Mouse (Mus musculus): ENCODE measurements around the gene Cacna1f.

The Cacna1f gene

DNA sequence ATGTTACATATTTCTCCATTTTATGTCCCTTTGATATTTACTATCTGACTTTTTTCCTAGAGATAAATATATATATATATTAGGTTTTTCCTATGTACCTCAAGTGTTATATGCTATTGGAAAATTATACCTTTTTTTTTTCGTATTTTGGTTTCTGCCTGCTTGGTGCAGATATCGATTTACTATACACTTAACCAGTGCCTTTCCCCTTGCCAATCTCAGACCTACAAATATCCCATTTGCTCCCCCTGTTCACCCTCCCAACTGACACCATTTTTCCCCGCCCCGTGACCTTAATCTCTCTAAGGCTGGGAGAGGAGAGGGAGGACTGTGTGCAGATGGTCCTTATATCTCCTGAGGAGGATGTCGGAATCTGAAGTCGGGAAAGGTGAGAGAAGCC is at the start of gene Cacna1f:
Cacna1f (plus strand) TSS at position 301 of the 400 bp plus-strand sequence.
- in situ Hi-C loops (cut with MboI, MseI) = no loop called here

- in situ Hi-C loops (cut with MboI, MseI) = no loop called here
Measured at GRCm38 (mm10) chrX:7563076-7563475, 43.8 kb upstream of the Cacna1f start.

- in situ Hi-C loops (cut with MboI, MseI) = no loop called here
Measured at GRCm38 (mm10) chrX:7566352-7566751, 40.5 kb upstream of the Cacna1f start.

- in situ Hi-C loops (cut with MboI, MseI) = no loop called here
Measured at GRCm38 (mm10) chrX:7567491-7567890, 39.4 kb upstream of the Cacna1f start.

GRCm38 (mm10) chrX:7570481-7571175 is 36.3 kb upstream of the Cacna1f start:
- in situ Hi-C loops (cut with MboI, MseI) = no loop called here

DNA sequence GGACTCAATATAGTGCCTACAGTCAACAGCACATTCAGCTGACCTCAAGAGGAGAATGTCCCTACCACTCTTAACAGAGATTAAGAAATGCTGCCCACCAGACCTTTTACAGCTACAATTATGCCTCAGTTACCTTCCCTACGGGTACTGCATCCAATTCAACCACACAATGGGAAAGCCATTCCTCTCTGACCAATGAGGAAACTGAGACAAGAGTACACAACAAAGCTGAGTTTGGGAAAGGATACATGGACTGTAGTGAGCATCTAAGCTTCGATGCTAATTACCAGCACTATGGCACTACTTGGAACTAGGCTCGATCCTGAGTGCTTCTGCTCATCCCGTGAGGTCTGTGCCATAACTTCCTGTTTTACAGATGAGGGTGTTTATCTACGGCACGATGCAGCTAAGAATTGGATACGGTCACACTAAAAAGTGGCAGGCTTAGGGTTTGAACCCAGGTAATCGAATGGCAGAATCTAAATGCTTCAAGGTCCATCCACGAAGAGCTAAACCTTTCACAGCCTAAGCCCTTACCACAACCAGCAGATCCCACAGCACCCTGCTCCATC is 35.2 kb upstream of the Cacna1f start:
- in situ Hi-C loops (cut with MboI, MseI) = no loop called here

GRCm38 (mm10) chrX:7572466-7572865 is 34.4 kb upstream of the Cacna1f start:
- in situ Hi-C loops (cut with MboI, MseI) = no loop called here

DNA sequence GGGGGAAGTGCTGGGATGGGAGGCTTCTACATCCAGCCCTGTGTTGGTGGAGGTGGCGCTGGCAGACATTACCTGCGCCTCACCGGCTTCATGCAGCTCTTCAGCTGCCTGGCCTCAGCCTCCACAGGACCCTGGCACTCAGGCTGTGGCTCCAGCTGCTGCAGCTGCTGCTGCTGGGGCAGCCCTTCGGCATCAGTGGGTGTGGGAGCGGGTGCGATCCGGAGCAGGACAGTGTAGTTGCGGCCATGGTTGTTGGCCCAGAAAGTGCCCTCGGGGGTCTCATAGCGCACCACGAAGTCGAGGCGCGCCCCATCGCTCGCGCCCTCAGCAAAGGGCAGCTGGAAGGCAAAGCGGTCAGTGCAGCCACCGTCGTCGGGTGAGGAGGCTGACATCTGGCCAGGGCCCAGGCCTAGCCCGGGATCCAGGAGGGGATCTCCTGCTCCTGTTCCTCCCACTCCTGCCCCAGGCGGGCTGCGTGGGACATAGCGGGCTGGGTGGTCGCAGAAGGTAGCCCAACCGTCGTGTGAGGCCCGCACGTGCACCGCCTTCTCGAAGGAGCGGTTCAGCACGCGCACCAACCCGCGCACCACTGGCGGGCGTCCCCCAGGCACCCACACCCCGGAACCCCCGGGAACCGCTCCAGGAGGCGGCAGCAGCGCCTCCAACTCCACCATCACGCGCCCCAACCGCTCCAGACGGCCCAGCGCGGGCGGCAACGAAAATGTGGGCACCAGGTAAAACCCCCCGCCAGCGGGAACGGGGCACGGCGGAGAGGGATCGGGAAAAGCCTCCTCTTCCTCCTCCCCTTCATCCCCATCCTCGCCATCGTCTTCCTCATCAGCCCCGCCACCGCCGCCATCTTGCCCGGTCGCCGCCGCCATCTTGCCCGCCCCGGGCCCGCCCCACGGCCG is 33.5 kb upstream of the Cacna1f start, which contains the start of gene Foxp3:
Foxp3 (plus strand) TSS at position 469 of the 911 bp plus-strand sequence.
- in situ Hi-C loops (cut with MboI, MseI) = no loop called here

DNA sequence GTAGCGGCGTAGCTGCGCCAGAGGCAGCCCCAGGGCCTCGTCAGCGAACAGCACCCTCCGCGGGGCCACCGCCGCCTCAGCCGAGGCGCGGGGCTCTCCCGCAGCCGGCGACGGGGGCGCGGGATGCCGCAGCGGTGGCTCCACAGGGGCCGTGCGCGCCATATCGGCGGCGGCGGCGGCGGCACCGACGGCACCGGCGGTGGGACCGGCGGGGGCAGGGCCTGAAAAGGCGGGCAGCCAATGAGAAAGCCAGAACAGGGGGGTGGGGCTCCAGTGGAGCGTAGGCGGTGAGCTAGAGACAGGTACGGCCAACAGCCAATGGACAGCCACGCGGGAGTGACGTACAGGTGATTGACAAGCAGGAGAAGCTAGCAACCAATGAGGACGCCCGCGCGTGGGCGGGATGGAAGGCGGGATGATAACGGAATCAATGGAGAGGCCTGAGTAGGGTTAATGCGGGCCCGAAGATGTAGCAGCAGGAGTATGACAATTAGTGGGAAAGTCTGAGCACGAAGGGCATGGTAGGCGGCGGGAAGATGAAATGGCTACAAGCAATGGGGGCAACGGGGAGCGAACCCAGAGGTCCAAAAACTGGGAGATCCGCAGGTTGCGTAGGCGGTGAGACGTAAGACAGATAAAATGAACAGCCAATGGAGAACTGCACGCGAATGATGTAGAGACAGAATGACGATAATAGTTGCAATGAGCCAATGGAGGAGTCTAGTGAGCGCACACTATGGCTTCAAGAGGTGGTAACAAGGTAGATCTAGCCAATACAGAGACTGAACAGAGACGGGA is 32.6 kb upstream of the Cacna1f start, which contains the start of gene Ppp1r3f:
Ppp1r3f (minus strand) TSS at position 197 of the 798 bp plus-strand sequence.
- in situ Hi-C loops (cut with MboI, MseI) = no loop called here

DNA sequence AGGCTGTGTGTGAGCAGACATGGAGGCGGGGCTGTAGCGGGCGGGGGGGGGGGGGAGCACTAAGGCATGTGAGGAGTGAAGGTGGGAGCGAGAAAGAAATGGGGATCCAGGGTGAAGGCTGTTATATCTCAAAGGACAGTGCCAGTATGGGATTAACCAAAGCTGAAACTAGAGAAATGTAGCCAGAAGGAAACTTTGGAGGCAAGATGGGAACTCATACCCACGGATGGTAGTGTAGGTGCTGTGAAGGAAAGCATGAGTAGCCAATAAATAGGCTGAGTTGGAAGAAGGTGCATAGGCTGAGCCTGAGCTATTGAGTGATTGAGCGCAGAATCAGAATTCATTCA is 32.0 kb upstream of the Cacna1f start:
- in situ Hi-C loops (cut with MboI, MseI) = no loop called here

- in situ Hi-C loops (cut with MboI, MseI) = no loop called here
Measured at GRCm38 (mm10) chrX:7581151-7581550, 25.7 kb upstream of the Cacna1f start.

- in situ Hi-C loops (cut with MboI, MseI) = no loop called here
Measured at GRCm38 (mm10) chrX:7583881-7584280, 23.0 kb upstream of the Cacna1f start.

- in situ Hi-C loops (cut with MboI, MseI) = no loop called here
Measured at GRCm38 (mm10) chrX:7586356-7586755, 20.5 kb upstream of the Cacna1f start.

GRCm38 (mm10) chrX:7595371-7595770 is 11.5 kb upstream of the Cacna1f start:
- in situ Hi-C loops (cut with MboI, MseI) = no loop called here

DNA sequence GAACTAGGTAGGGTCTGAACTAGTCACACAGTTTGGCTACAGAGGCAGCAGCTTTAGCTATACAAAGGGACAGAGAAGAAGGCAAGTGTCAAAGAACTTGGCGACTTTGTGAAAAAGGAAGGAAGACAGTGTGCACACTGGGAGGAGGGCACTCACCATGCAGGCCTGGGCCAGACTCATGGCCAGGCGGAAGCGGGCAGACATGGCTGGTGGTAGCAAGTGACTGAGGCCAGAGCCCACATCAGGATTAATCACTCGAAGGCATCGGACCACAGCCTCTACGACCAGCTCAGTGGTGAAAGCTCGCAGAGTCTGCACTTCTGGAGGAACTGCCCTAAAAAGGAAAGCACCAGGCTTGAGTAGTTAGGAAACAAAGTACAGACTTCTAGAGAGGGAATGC is 2.9 kb upstream of the Cacna1f start:
- in situ Hi-C loops (cut with MboI, MseI) = no loop called here

DNA sequence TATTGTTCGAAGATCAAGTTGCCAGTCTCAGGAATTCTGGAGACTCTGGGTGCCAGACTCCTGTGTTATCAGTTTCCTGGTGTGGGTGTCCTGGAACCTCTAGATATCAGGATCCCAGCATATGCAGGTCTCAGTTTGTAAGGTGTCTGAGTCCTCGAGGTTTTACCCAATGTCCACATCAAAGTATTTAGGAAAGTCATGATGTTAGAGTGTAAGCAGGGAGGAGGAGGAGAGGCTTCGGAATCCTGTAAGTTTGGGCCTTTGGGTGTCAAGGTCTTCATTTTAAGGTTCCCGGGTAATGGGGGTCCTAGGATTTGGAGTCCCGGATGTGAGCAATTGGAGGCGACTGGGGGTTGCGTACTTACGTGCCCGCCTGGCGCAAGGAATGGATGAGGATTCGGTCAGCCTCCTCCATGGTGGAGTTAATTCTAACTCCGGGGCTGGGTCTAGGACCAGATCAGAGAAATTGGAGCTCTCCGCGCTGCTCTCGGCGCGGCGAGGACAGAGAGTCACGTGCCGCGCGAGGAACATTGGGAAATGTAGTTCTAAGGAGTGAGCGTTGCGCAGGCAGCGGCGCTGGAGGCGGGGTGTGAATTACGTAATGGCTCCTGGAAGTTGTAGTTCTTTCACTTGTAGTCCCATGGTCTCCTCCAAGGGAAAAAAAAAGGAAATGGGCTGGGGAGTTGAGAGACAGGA is 1.9 kb upstream of the Cacna1f start, which contains the start of gene Ccdc22:
Ccdc22 (minus strand) TSS at position 639 of the 696 bp plus-strand sequence.
- in situ Hi-C loops (cut with MboI, MseI) = no loop called here

DNA sequence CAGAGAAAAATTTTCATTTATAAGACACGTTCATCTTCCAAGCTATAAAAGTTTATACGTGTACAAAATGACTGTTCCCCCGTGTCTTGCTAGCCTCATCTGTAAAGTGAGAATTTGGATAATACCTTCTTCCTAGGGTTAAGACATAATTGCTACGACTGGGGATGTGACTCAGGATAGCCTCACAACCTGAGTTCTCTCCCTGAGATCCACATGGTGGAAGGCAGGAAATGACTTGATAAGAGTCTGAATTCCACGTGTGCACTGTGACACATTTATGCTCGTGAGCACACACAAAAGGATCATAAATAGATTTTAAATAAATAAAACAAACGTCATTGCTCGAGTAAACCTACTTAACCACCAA is 1.3 kb upstream of the Cacna1f start:
- in situ Hi-C loops (cut with MboI, MseI) = no loop called here

DNA sequence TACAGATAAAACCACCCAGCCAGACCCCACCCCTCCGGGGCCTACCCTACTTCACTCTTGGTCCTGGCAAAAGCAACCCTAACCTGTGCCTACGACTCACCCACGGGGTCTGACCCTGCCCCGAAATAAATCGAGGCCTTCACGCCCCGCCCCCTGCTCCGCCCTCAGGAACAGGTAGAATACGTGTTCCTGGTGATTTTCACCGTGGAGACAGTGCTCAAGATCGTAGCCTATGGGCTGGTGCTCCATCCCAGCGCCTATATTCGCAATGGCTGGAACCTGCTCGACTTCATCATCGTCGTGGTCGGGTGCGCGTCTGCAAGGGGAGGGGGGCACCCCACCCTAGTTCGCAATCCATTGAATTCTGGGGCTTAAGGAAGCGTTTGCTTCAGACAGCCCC is 3.2 kb downstream of the Cacna1f start:
- in situ Hi-C loops (cut with MboI, MseI) = no loop called here

GRCm38 (mm10) chrX:7610536-7611258 is 3.8 kb downstream of the Cacna1f start:
- in situ Hi-C loops (cut with MboI, MseI) = no loop called here

GRCm38 (mm10) chrX:7617889-7618551 is 11.1 kb downstream of the Cacna1f start:
- in situ Hi-C loops (cut with MboI, MseI) = no loop called here
